Mouse (Mus musculus): ENCODE results near the gene Fras1. TPM values are rescaled to one million over a fixed set of nuclear protein-coding genes. Genes with fewer than 3 reads are reported as not detected.

Fras1 gene
- total and polyA plus RNA-seq, 3 experiments: not detected

- TF ChIP-seq ZKSCAN1 (IDR thresholded peaks at IDR 0.05; ENCODE audit: low read depth, low read length): no peak
- TF ChIP-seq ZMIZ1 (IDR thresholded peaks at IDR 0.05; ENCODE audit: low read depth, low read length): no peak
- no peak for TF ChIP-seq ELF1 (IDR thresholded peaks at IDR 0.05; ENCODE audit: low read depth, low read length)
- no peak for TF ChIP-seq ZC3H11A (IDR thresholded peaks at IDR 0.05; ENCODE audit: low read depth, low read length)
- no peak for TF ChIP-seq TAL1 (IDR thresholded peaks at IDR 0.05; ENCODE audit: low read length)
- no peak for TF ChIP-seq MYC (IDR thresholded peaks at IDR 0.05; ENCODE audit: low read depth, low read length)
- TF ChIP-seq MAZ (IDR thresholded peaks at IDR 0.05; ENCODE audit: low read depth, low read length): no peak
- TF ChIP-seq NRF1 (IDR thresholded peaks at IDR 0.05; ENCODE audit: insufficient read depth, low read depth, low read length, poor library complexity, severe bottlenecking): no peak
- no peak for TF ChIP-seq TBP (IDR thresholded peaks at IDR 0.05; ENCODE audit: low read depth, low read length)
- TF ChIP-seq MYB (IDR thresholded peaks at IDR 0.05; ENCODE audit: low read depth, low read length): no peak
- TF ChIP-seq GATA1 (IDR thresholded peaks at IDR 0.05; ENCODE audit: low read depth, low read length): no peak
- no peak for TF ChIP-seq TCF12 (IDR thresholded peaks at IDR 0.05; ENCODE audit: low read depth, low read length)
- TF ChIP-seq EP300 (IDR thresholded peaks at IDR 0.05; ENCODE audit: low read depth in 1 of 2, low read length in 2 of 2): no peak
- no peak for TF ChIP-seq MAX (IDR thresholded peaks at IDR 0.05; ENCODE audit: low read length)
- TF ChIP-seq RAD21 (IDR thresholded peaks at IDR 0.05; ENCODE audit: low read depth, low read length): no peak
- no peak for TF ChIP-seq NELFE (IDR thresholded peaks at IDR 0.05; ENCODE audit: low read depth, low read length)
- TF ChIP-seq MXI1 (IDR thresholded peaks at IDR 0.05; ENCODE audit: low read depth, low read length): no peak
- Histone ChIP-seq H3K27ac (ENCODE audit: control insufficient read depth, low read depth, low read length) (no peak overlapping the region), H3K27me3 (ENCODE audit: control insufficient read depth in 1 of 2, insufficient read depth in 2 of 2, low read length in 2 of 2) (no peaks in the 10 kb centered on the region), H3K4me3 (ENCODE audit: control insufficient read depth in 1 of 2, insufficient read depth in 1 of 2, low read depth in 2 of 2, low read length in 2 of 2) (no peak overlapping the region), H3K36me3 (ENCODE audit: control insufficient read depth in 1 of 2, insufficient read depth in 2 of 2, low read length in 2 of 2) (no peaks in the 10 kb centered on the region), H3K9ac (ENCODE audit: control insufficient read depth, low read depth, low read length, poor library complexity, severe bottlenecking) (no peak overlapping the region), H3K79me2 (ENCODE audit: control insufficient read depth, insufficient read depth, low read length, poor library complexity) (no peaks in the 10 kb centered on the region), H3K4me1 (ENCODE audit: control insufficient read depth in 1 of 2, insufficient read depth in 2 of 2, low read length in 2 of 2) (no peaks in the 10 kb centered on the region), H3K9me3 (replicated peaks; ENCODE audit: insufficient read depth, low read length) (no peaks in the 10 kb centered on the region)
- DNase-seq (ENCODE audit: low read depth, low spot score): peak; percentile 17
Measured at GRCm38 (mm10) chr5:96620209-96620608, 246.5 kb downstream of the Fras1 start.

DNA sequence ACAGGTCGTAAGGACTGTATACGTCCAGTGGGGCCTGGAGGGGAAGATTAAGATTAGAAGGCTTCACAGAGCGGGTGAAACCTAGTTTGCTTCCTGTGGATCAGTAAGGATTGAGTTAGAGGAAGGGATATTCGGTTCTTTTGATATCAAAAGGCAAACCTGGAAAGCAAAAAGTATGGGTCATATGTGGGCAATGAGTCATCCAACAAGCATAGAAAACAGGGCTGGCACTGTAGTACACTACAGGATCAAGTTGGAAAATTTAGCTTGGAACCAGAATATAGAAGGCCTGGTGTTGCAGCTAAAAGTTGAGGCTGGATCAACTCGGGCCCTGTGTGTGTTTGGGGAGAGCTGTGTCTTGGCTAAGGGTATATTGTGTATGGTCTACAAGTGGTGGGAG is 246.9 kb downstream of the Fras1 start:
- no peak overlapping the region for H3K27ac ChIP-seq (ENCODE audit: control insufficient read depth, low read depth, low read length)
- no peaks in the 10 kb centered on the region for H3K4me1 ChIP-seq (ENCODE audit: control insufficient read depth in 1 of 2, insufficient read depth in 2 of 2, low read length in 2 of 2)
- TF ChIP-seq USF2 (IDR thresholded peaks at IDR 0.05; ENCODE audit: borderline replicate concordance in 1 of 2, insufficient read depth in 1 of 2, low read depth in 1 of 2, low read length in 2 of 2) (no peak), UBTF (IDR thresholded peaks at IDR 0.05; ENCODE audit: borderline replicate concordance, insufficient read depth, low read depth, low read length) (no peak), SMC3 (IDR thresholded peaks at IDR 0.05; ENCODE audit: low read depth, low read length) (no peak), MYC (IDR thresholded peaks at IDR 0.05; ENCODE audit: low read depth, low read length) (no peak)
- no peak overlapping the region for H3K9ac ChIP-seq (ENCODE audit: control insufficient read depth, low read depth, low read length, poor library complexity, severe bottlenecking)
- no peaks in the 10 kb centered on the region for H3K9me3 ChIP-seq (replicated peaks; ENCODE audit: insufficient read depth, low read length)
- H3K27me3 ChIP-seq (ENCODE audit: control insufficient read depth in 1 of 2, insufficient read depth in 2 of 2, low read length in 2 of 2): no peaks in the 10 kb centered on the region
- no peaks in the 10 kb centered on the region for H3K79me2 ChIP-seq (ENCODE audit: control insufficient read depth, insufficient read depth, low read length, poor library complexity)
- H3K36me3 ChIP-seq (ENCODE audit: control insufficient read depth in 1 of 2, insufficient read depth in 2 of 2, low read length in 2 of 2): no peaks in the 10 kb centered on the region
- no peak overlapping the region for H3K4me3 ChIP-seq (ENCODE audit: control insufficient read depth in 1 of 2, insufficient read depth in 1 of 2, low read depth in 2 of 2, low read length in 2 of 2)
- DNase-seq (ENCODE audit: low read depth, low spot score): no peak

Measured in MEL (cell line).